Mouse (Mus musculus) CD8-positive naive resting alpha-beta T cell, adult 2 months (primary cell): ENCODE results near the gene Inpp5b.
"Not testable (repeated sequence)": the region's sequence is repeated elsewhere in the genome, so short reads cannot be mapped to it uniquely, and the experiment has no call there.

ENCODE experiments used
- DNase-seq, 2 experiments: peaks; one replicate each; pipeline ENCODE4 v3.0.0; 2022; ENCODE audit warnings: low read depth in 2 of 2, low spot score in 2 of 2

Gene Inpp5b

GRCm38 (mm10) chr4:124708518-124709477 is 32.9 kb upstream of the Inpp5b start:
- peak; percentile 32 to 41 for DNase-seq

- DNase-seq: no peak
Observed at GRCm38 (mm10) chr4:124709961-124710446, 31.6 kb upstream of the Inpp5b start.

- DNase-seq: peak; percentile 35 to 63
Observed at GRCm38 (mm10) chr4:124710776-124711291, 30.8 kb upstream of the Inpp5b start.

GRCm38 (mm10) chr4:124712618-124713017 is 29.0 kb upstream of the Inpp5b start:
- DNase-seq: no peak

GRCm38 (mm10) chr4:124713850-124714249 is 27.8 kb upstream of the Inpp5b start:
- not testable (repeated sequence) for DNase-seq

- peak; percentile 96 to 97 for DNase-seq
Observed at GRCm38 (mm10) chr4:124714545-124715481, 26.8 kb upstream of the Inpp5b start, which contains the start of gene Sf3a3. TSS of gene Sf3a3 (plus strand) at chr4:124714776.

- no peak for DNase-seq
Observed at GRCm38 (mm10) chr4:124719101-124719500, 22.5 kb upstream of the Inpp5b start.

- DNase-seq: no peak
Observed at GRCm38 (mm10) chr4:124726121-124726520, 15.5 kb upstream of the Inpp5b start.

- no peak for DNase-seq
Observed at GRCm38 (mm10) chr4:124736952-124737351, 4.7 kb upstream of the Inpp5b start.

GRCm38 (mm10) chr4:124737486-124737885 is 4.2 kb upstream of the Inpp5b start:
- DNase-seq: no peak

GRCm38 (mm10) chr4:124738013-124738412 is 3.6 kb upstream of the Inpp5b start:
- DNase-seq: no peak

GRCm38 (mm10) chr4:124738783-124739182 is 2.9 kb upstream of the Inpp5b start:
- DNase-seq: no peak

GRCm38 (mm10) chr4:124742839-124743238 is 1.2 kb downstream of the Inpp5b start:
- no peak for DNase-seq

GRCm38 (mm10) chr4:124746577-124746976 is 4.9 kb downstream of the Inpp5b start:
- DNase-seq: no peak

GRCm38 (mm10) chr4:124747851-124748250 is 6.2 kb downstream of the Inpp5b start:
- DNase-seq: no peak

GRCm38 (mm10) chr4:124751300-124752250 is 9.9 kb downstream of the Inpp5b start:
- DNase-seq: peak; percentile 89 to 93

GRCm38 (mm10) chr4:124752281-124753199 is 10.9 kb downstream of the Inpp5b start:
- peak; percentile 20 to 46 for DNase-seq

GRCm38 (mm10) chr4:124755526-124755925 is 13.9 kb downstream of the Inpp5b start:
- DNase-seq: no peak

GRCm38 (mm10) chr4:124759305-124759811 is 17.7 kb downstream of the Inpp5b start:
- DNase-seq: no peak
